Mouse (Mus musculus): Measurements from ENCODE around the gene Bbs9. TPM values are rescaled to one million over a fixed set of nuclear protein-coding genes. Genes with fewer than 3 reads are reported as not detected.

Bbs9 gene
- polyA plus RNA-seq, 1 experiment from 2014 or later = 3.2 TPM

DNA sequence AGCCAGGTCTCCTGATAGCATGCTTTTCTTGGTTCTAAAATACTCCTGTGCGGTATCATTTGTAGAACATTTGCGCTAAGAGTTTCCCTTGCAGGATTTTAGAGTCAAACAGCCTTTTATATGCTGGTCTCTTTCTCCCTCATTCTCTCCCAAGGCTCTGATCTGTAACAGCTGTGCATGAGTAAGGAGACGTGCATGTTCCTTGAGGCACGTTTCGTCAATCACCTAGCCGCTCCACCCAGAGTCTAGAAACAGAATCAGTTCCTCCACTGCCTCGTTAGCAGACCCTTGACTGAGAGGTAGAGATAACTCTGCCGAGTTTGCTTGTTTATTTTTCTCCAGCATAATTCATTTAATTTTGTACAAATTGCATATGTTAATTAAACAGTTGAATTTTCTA lies 259.4 kb downstream of the Bbs9 start:
- Histone ChIP-seq H3K36me3 (no peaks in the 10 kb centered on the region), H3K27ac (no peak overlapping the region), H3K9me3 (replicated peaks) (no peaks in the 10 kb centered on the region), H3K4me3 (replicated peaks) (no peak overlapping the region), H3K4me2 (no peak overlapping the region), H3K9ac (no peak overlapping the region), H3K27me3 (no peaks in the 10 kb centered on the region), H3K4me1 (replicated peaks) (no peaks in the 10 kb centered on the region)
- WGBS (ENCODE audit: insufficient replicate concordance) = 76% methylated on average over 8 of the region's 8 CpGs
- ATAC-seq (ENCODE audit: low read depth) (no peak), DNase-seq (no peak)

DNA sequence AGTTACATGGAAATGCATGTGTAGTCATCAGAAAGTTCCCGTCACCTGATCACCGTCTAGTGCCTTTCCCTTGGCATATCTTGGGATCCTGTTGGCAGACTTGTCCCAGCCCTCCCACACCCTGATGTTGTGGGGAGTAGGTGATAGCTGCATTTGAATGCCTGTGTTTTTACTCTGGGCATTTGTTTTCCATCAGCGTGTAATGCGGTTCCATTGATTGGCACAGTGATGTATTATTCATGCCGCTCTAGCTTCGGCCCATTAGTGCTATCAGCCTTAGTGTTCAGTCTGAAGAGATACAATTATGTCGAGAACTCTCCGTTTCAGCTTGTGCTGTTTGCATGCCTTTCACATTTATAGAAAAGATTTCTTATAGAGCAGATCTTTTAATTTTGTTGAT lies 259.9 kb downstream of the Bbs9 start:
- no peak overlapping the region for H3K4me3 ChIP-seq (replicated peaks)
- 80% methylated on average over 8 of the region's 8 CpGs for WGBS (ENCODE audit: insufficient replicate concordance)
- DNase-seq (no peak), ATAC-seq (ENCODE audit: low read depth) (no peak)
- no peak overlapping the region for H3K27ac ChIP-seq
- H3K9me3 ChIP-seq (replicated peaks) = no peaks in the 10 kb centered on the region
- no peak overlapping the region for H3K9ac ChIP-seq
- H3K27me3 ChIP-seq = no peaks in the 10 kb centered on the region
- no peak overlapping the region for H3K4me2 ChIP-seq
- no peaks in the 10 kb centered on the region for H3K4me1 ChIP-seq (replicated peaks)
- H3K36me3 ChIP-seq = no peaks in the 10 kb centered on the region

DNA sequence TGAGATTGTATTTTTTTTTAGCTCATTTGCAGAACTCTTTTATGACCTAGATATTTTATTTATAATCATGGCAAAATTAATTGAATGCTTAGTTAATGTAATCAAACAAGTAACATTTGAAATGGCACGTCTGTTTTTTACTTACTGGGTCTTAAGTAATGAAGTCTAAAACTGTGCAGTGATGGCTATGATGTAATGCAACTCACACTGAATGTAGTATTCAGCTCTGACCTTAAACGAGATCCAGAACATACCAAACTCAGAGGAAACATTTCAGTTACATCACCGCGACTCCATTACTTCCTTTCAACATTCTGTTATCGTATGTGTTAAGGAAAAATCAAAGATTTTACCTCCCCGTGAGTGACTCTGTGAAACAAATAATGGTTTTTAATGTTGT lies 262.4 kb downstream of the Bbs9 start:
- Histone ChIP-seq H3K27me3 (no peaks in the 10 kb centered on the region), H3K4me1 (replicated peaks) (no peaks in the 10 kb centered on the region), H3K9ac (no peak overlapping the region), H3K36me3 (no peaks in the 10 kb centered on the region), H3K4me2 (no peak overlapping the region), H3K4me3 (replicated peaks) (no peak overlapping the region), H3K27ac (no peak overlapping the region), H3K9me3 (replicated peaks) (no peaks in the 10 kb centered on the region)
- no peak for ATAC-seq (ENCODE audit: low read depth)
- DNase-seq = no peak
- WGBS (ENCODE audit: insufficient replicate concordance) = 73% methylated on average over 6 of the region's 6 CpGs

DNA sequence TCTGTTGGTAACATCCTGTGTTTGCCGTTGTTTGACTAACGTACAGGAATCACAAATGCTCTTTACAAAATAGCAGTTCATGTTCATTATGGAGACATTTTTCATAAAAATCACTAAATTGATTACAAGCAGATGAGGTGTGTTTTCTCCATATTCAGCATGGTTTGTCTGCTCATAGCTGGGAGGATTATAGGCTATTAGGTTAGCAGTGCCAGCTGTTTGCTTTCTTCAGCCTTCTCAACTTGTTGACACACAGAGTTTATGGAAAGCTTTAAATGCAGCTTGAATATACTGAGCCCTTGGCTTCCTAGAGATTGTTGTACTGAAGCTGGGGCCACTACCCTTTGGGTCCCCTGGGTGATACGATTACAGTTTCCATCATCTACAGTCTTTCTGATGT lies 263.3 kb downstream of the Bbs9 start:
- H3K27me3 ChIP-seq = no peaks in the 10 kb centered on the region
- no peak overlapping the region for H3K9ac ChIP-seq
- no peak overlapping the region for H3K4me3 ChIP-seq (replicated peaks)
- ATAC-seq (ENCODE audit: low read depth) (no peak), DNase-seq (no peak)
- H3K36me3 ChIP-seq = no peaks in the 10 kb centered on the region
- WGBS (ENCODE audit: insufficient replicate concordance) = 87% methylated on average over 3 of the region's 3 CpGs
- H3K4me1 ChIP-seq (replicated peaks) = no peaks in the 10 kb centered on the region
- no peak overlapping the region for H3K4me2 ChIP-seq
- H3K27ac ChIP-seq = no peak overlapping the region
- no peaks in the 10 kb centered on the region for H3K9me3 ChIP-seq (replicated peaks)

DNA sequence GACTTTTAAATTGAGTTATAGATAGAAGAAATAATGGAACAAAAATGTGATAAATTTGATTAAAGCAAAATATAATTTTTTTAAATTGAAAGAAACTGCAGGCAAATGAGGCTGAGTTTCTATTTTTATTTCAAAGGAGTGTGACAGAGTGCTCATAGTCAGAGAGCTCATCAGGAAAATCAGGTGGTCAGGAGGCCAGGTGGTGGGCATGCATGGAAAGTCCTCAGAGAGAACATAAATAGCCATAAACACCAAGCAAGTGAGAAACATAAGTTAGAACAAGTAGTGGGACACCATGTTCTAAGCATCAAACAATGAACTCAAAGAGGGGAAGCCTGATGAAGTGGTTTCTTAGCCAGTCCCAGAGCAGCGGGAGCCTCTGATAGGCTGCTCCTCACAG lies 266.5 kb downstream of the Bbs9 start:
- DNase-seq (no peak), ATAC-seq (ENCODE audit: low read depth) (no peak)
- Histone ChIP-seq H3K4me1 (replicated peaks) (no peaks in the 10 kb centered on the region), H3K36me3 (no peaks in the 10 kb centered on the region), H3K9me3 (replicated peaks) (no peaks in the 10 kb centered on the region), H3K27me3 (no peaks in the 10 kb centered on the region; the same call in 1 of the 2 replicates), H3K4me2 (no peak overlapping the region), H3K4me3 (replicated peaks) (no peak overlapping the region), H3K9ac (no peak overlapping the region), H3K27ac (no peak overlapping the region)
- WGBS (ENCODE audit: insufficient replicate concordance) = 84% methylated on average over 1 of the region's 1 CpGs

DNA sequence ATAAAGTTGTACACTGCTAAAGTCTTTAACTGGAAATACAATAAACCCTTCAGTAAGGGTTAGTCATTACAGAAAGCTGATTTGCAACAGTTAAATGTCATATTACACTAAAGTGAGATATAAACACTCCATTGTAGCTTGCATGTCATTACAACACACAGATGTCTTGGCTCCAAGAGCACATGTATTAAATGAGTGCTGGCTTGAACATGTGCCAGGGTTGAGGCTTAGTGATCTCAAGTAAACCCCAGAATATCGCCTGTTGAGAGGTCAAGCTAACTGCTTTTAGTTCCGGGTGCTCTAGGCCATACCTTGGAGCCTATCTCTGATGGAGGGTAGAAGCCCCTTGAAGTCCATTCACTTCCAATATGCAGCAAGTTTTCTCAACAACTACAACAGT lies 273.1 kb downstream of the Bbs9 start:
- H3K36me3 ChIP-seq = no peaks in the 10 kb centered on the region
- no peak overlapping the region for H3K9ac ChIP-seq
- no peaks in the 10 kb centered on the region for H3K4me1 ChIP-seq (replicated peaks)
- DNase-seq (no peak), ATAC-seq (ENCODE audit: low read depth) (no peak)
- 73% methylated on average over 2 of the region's 2 CpGs for WGBS (ENCODE audit: insufficient replicate concordance)
- H3K27me3 ChIP-seq = no peaks in the 10 kb centered on the region; the same call in 1 of the 2 replicates
- H3K27ac ChIP-seq = no peak overlapping the region
- H3K4me2 ChIP-seq = no peak overlapping the region
- no peaks in the 10 kb centered on the region for H3K9me3 ChIP-seq (replicated peaks)
- H3K4me3 ChIP-seq (replicated peaks) = no peak overlapping the region

DNA sequence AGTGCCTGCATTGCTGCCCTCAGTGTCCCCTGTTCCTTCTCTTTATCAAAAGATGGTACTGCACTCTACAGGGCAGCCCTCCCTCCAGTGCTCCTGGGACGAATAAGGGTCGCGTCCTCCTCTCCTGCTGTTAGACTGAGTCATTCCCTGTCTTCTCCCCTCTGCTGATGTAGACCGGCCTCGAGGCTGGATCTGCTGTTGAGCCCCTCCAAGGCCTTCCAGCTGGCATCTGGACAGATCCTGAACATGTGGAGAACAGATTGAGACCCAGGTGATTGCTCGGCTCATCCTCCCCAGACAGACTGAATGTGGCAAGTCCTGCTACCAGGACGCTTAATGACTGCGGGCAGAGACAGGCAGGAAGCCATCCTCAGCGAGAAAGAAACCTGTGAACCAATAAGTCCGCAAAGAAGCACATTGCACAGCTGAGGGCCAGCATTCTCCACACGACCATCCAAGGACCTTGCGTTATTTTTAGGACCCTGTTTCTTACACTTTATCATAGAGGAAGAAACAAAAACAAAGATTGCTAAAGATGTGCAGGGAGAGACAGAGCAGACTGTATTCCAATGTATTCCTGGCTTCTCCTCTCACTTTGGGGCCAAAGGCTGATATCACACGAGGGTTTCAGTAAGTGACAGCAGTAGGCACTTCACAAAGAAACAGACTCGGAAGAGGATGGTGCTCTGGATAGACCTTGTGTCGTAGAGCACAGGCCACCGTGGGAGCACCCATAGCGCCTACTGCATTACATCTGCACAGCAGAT lies 275.4 kb downstream of the Bbs9 start:
- WGBS (ENCODE audit: insufficient replicate concordance) = 72% methylated on average over 17 of the region's 17 CpGs
- Histone ChIP-seq H3K9ac (no peak overlapping the region), H3K4me3 (replicated peaks) (no peak overlapping the region), H3K4me2 (no peak overlapping the region), H3K9me3 (replicated peaks) (no peaks in the 10 kb centered on the region), H3K36me3 (no peaks in the 10 kb centered on the region), H3K27me3 (0 out of 2 replicates have a peak, but pooled peaks cover 4% of the 10 kb centered on the region), H3K4me1 (replicated peaks) (no peaks in the 10 kb centered on the region), H3K27ac (no peak overlapping the region)
- DNase-seq (no peak), ATAC-seq (ENCODE audit: low read depth) (no peak)

DNA sequence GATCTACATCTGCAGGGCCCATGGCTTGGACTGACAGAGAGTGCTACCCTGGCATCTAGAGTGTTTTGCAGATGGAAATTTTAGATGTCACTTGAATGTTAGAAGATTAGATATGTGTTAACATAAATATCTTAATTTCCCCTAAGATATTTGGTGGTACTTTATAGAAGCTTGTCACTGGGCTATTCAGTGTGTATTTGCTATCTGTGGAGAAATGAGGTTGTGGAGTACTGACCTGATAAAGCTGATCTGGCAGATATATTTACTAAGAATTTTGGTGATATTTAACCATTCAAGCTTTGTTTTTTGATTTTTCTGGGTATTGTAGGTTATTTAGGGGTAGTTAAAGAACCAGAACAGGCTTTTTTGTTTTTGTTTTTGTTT lies 276.0 kb downstream of the Bbs9 start:
- Histone ChIP-seq H3K27me3 (0 out of 2 replicates have a peak, but pooled peaks cover 4% of the 10 kb centered on the region), H3K4me2 (no peak overlapping the region), H3K9me3 (replicated peaks) (no peaks in the 10 kb centered on the region), H3K4me1 (replicated peaks) (no peaks in the 10 kb centered on the region), H3K9ac (no peak overlapping the region), H3K36me3 (no peaks in the 10 kb centered on the region), H3K27ac (no peak overlapping the region), H3K4me3 (replicated peaks) (no peak overlapping the region)
- DNase-seq = no peak
- no peak for ATAC-seq (ENCODE audit: low read depth)

DNA sequence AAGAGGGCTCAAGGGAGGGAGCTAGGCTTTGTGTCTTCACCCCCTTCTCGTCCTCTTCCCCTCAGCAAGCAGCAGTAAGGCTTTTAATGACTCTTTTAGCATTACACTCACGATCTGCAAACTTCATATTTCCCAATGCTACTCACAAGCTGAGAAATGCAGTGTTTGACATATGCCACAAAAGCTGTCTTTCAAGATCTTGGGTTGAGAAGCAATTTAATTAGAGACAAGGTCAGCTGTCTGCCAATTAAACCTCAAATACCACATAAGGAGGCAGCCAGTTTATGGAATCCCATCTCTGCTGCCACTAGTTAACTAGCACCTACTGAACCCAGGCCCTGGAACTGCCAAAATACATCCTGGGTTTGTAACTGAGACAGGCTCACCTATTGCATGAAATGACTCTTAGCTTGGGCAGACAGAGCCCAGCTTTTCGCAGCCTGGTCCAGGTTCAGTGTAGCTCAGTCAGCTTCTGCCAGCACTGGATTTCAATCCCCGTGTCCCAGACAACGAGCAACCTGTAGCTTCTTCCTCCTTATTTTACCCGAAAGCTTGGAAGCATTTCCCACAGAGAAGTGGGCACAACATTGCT lies 278.7 kb downstream of the Bbs9 start:
- Histone ChIP-seq H3K27me3 (0 out of 2 replicates have a peak, but pooled peaks cover 4% of the 10 kb centered on the region), H3K4me3 (replicated peaks) (no peak overlapping the region), H3K9ac (no peak overlapping the region), H3K36me3 (no peaks in the 10 kb centered on the region), H3K4me2 (no peak overlapping the region), H3K4me1 (replicated peaks) (no peaks in the 10 kb centered on the region), H3K27ac (no peak overlapping the region), H3K9me3 (replicated peaks) (no peaks in the 10 kb centered on the region)
- WGBS (ENCODE audit: insufficient replicate concordance) = 59% methylated on average over 6 of the region's 6 CpGs
- ATAC-seq (ENCODE audit: low read depth) = no peak
- DNase-seq = no peak

DNA sequence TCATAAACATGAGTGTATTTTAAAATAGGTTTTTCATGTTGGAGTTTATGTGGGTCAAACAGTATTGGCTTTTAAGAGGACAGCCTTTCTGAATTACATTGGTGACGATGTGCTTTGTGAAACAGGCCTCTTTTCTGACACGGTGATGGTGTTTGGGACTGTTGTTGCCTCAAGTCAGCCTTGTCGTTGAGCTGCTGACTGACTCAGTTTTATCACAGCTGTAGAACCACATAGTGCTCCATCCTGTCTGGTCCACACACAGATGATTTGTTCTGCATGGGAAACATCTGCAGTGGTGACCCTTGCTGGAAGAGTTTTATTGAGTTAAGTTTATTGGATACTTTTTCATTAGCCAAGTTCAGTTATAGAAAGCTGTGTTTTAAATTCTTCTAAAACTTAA lies 283.0 kb downstream of the Bbs9 start:
- Histone ChIP-seq H3K9me3 (replicated peaks) (no peaks in the 10 kb centered on the region), H3K9ac (no peak overlapping the region), H3K27me3 (0 out of 2 replicates have a peak, but pooled peaks cover 4% of the 10 kb centered on the region), H3K27ac (no peak overlapping the region), H3K4me3 (replicated peaks) (no peak overlapping the region), H3K4me2 (no peak overlapping the region), H3K4me1 (replicated peaks) (peaks cover 7% of the 10 kb centered on the region), H3K36me3 (no peaks in the 10 kb centered on the region)
- 57% methylated on average over 3 of the region's 3 CpGs for WGBS (ENCODE audit: insufficient replicate concordance)
- DNase-seq (no peak), ATAC-seq (ENCODE audit: low read depth) (no peak)

DNA sequence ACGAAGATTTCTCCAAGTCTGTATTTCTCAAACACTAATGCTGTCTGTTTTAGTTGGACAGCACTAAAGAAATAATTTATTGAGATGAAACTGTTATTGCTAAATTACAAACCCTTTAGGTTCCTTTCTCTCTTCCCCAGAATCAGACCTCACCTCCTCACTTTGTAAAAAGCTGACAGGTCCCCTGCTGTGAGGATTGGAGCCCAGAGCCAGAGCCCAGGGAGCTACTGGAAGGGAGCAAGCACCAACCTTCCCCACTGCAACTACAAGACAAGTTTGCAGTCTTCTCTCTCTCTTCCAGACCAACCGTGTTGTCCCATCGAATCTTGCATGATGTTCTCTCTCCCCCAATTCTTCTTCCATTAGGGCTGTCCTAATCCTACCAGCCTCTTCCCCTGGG lies 283.7 kb downstream of the Bbs9 start:
- Histone ChIP-seq H3K4me2 (no peak overlapping the region), H3K36me3 (no peaks in the 10 kb centered on the region), H3K9me3 (replicated peaks) (no peaks in the 10 kb centered on the region), H3K27me3 (0 out of 2 replicates have a peak, but pooled peaks cover 4% of the 10 kb centered on the region), H3K4me3 (replicated peaks) (no peak overlapping the region), H3K27ac (no peak overlapping the region), H3K4me1 (replicated peaks) (peaks cover 7% of the 10 kb centered on the region), H3K9ac (no peak overlapping the region)
- ATAC-seq (ENCODE audit: low read depth) = no peak
- DNase-seq = no peak
- WGBS (ENCODE audit: insufficient replicate concordance) = 43% methylated on average over 3 of the region's 3 CpGs

DNA sequence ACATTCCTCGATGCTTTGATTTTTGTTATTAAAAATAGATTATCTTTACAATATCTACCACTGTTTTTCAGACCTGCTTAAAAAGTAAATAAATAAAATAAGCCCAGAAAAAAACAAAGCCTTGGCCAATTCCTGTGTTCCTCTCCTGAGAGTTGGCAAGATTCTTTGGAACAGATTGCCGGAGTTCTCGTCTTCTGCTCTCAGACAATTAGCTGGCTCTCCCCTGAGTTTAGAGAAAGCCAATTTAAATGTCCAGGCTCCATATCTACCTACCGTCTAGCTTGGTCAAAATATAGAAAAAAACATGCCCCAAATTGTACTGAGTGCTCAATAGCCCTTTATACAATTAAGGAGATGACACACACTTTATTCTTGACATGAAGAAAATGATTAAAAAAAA lies 284.9 kb downstream of the Bbs9 start:
- no peaks in the 10 kb centered on the region for H3K9me3 ChIP-seq (replicated peaks)

More for the DNA sequence above, 284.9 kb downstream of the Bbs9 start:
- DNase-seq = no peak
- no peak overlapping the region for H3K9ac ChIP-seq
- WGBS (ENCODE audit: insufficient replicate concordance) = 72% methylated on average over 4 of the region's 4 CpGs
- no peak overlapping the region for H3K27ac ChIP-seq
- no peak overlapping the region for H3K4me3 ChIP-seq (replicated peaks)
- no peak overlapping the region for H3K4me2 ChIP-seq
- ATAC-seq (ENCODE audit: low read depth) = no peak
- H3K4me1 ChIP-seq (replicated peaks) = peaks cover 7% of the 10 kb centered on the region
- H3K36me3 ChIP-seq = no peaks in the 10 kb centered on the region
- 0 out of 2 replicates have a peak, but pooled peaks cover 4% of the 10 kb centered on the region for H3K27me3 ChIP-seq
